Mouse (Mus musculus) 416B (cell line): ENCODE measurements at regions not wholly inside any gene's neighbourhood (a gene's known extent, or its start where the extent isn't known, plus 50 kb on each side); places are given as distances from the start of the nearest gene placed in this dataset.
"Not testable (repeated sequence)": the region's sequence is repeated elsewhere in the genome, so short reads cannot be mapped to it uniquely, and the experiment has no call there.

Experiments
- DNase-seq: peaks from one replicate; pipeline ENCODE4 v3.0.0; 2011; ENCODE audit warnings: low read depth

DNA sequence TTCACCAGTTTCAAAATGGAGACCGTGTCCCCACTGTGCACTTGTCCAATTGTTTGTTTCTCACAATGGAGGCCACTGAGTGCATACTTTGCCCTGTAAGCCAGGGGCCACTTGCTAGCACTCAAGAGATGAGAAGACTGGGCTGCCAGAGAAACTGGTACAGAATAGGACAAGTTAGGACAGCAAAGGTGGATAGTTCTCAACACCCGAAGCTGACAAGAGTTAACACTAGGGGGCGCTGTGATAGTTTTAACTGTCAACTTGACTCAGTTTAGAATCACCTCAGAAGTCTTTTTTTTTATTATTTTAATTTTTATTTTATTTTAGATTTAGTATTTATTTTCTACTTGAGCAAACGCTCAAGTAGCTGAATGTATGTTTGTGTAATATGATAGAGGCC is 188.2 kb upstream of the Asap2 start:
- not testable (repeated sequence) for DNase-seq

DNA sequence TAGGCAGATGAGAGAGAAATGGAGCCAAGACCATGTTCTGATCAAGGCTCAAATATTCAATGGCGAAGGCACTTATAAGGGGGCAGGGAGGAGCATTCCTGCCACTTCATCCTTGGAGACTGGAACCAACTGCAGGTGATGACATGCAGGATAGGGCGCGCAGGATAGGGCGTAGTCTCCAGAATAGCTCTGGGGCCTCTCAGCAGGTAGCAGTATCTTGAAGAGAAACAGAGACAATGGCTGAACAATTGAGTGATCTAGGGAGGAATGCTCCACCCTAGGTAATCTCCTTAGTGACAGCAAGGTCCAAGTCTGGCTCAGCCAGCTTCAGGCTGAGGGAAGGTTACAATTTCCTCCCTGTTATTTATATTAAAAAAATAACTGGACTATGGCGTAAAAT is 184.8 kb upstream of the Asap2 start:
- DNase-seq: not testable (repeated sequence)

- DNase-seq: no peak
These were observed 183.6 kb upstream of the Asap2 start for GRCm38 (mm10) chr12:20806681-20807080.

- DNase-seq: not testable (repeated sequence)
These were observed 176.4 kb upstream of the Asap2 start for GRCm38 (mm10) chr12:20813836-20814235.

DNA sequence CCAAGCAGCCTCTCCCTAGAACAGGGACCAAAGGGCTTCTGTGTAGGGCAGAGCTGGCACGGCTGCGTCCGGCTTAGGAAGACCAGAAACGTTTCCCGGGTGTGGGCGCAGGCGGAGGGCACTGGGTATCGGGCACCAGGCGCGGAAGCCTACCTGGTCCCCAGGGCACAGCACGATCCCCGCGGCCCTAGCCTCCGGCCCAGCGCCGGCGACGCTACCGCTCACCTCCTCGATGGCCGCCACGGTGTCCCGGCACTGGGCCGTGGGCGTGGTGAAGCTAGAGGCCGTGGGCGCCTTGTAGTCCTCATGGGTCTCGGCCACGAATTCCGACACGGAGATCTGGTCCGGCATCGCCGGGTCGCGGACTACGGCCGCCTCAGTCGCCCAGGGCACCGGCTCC is 175.1 kb upstream of the Asap2 start:
- DNase-seq: not testable (repeated sequence)

DNA sequence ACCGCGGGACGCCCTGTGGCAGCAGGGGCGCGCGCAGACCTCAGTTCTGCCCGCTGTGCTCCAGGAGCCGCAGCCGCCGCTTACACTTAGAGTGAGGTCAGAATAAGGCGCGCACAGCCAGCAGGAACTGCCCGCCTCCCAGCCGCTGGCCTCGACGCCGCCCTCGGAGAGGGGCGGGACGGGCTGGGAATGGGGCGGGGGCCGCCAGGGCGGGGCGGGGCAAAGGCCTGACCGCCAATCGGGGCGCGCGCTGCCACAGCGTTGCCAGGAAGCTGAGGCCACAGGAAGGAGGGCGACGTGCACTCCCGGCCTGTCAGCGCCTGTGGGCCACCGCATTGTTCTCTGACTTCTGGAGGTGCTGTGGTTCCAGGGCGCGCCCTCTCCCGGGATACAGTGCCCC is 174.7 kb upstream of the Asap2 start:
- DNase-seq: no peak

GRCm38 (mm10) chr12:20843661-20844320 is 146.5 kb upstream of the Asap2 start:
- not testable (repeated sequence) for DNase-seq

GRCm38 (mm10) chr12:20844873-20845272 is 145.4 kb upstream of the Asap2 start:
- not testable (repeated sequence) for DNase-seq

GRCm38 (mm10) chr12:20845297-20845696 is 145.0 kb upstream of the Asap2 start:
- DNase-seq: no peak

DNA sequence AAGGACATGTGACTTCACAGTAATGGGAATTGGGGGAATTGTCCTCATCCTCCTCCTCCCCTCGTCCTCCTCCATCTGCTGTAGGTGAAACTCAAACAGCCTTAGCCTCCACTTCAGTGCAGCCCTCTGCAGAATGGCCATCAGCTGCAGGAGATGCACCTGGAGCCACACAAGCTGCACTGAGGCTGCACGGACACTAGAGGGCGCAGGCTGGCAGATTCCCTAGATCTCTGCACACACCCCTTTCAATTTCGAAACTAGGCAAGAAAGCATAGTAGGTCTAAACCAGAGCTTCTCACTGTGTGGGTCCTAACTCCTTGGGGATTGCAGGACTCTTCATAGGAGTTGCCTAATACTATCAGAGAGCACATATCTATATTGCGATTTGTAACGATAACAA is 106.2 kb upstream of the Asap2 start:
- not testable (repeated sequence) for DNase-seq

- not testable (repeated sequence) for DNase-seq
These were observed 69.4 kb upstream of the Asap2 start for GRCm38 (mm10) chr12:20920653-20921397.

- DNase-seq: not testable (repeated sequence)
These were observed 68.7 kb upstream of the Asap2 start for GRCm38 (mm10) chr12:20921398-20922023.

DNA sequence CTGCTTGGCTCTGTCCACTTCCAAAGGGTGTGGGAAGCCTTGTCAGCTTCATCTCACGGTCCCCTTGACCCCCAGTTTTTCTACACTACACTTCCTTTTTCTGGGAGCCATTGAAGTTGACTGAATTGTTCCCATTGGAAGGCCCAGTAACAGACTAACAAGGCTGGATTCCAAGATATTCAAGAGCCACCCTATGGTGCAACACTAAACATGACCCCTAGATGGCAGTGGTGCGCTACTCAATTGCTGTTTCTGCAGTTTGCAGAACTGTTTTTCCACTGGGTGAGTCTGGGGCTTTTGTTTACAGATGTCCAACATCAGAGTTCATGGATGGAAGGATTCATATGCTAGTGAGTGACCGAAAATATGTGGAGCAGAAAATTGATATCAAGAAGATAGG is 61.3 kb upstream of the Asap2 start:
- DNase-seq: peak; percentile 0
